Mouse (Mus musculus) stomach, postnatal 0 days (tissue): ENCODE measurements around the gene Dok3. TPM values are rescaled to one million over a fixed set of nuclear protein-coding genes. Genes with fewer than 3 reads are reported as not detected.
A peak's percentile ranks its signal among the peaks of the same experiment; 100 is the strongest.

Experiments
- ATAC-seq: fragments of 200-750 bp; cut with Nextera tagmentation; 2 replicates; pipeline ENCODE4 v1.8.0; 2017; ENCODE audit not compliant: low FRiP score, low TSS enrichment
- DNase-seq: peaks from one replicate; pipeline ENCODE4 v3.0.0-alpha.2; 2016; ENCODE audit warnings: low spot score
- H3K27ac ChIP-seq: fragments of 300-500 bp; sonication (generic); replicated peaks from 2 replicates; pipeline ENCODE4 v1.5.1; 2014; ENCODE audit warnings: mild to moderate bottlenecking, control low read depth
- H3K27me3 ChIP-seq: fragments of 300-500 bp; sonication (generic); 2 replicates; pipeline ENCODE4 v1.6.1; 2014; ENCODE audit warnings: low read length; ENCODE audit not compliant: control insufficient read depth, insufficient read depth
- H3K36me3 ChIP-seq: fragments of 300-500 bp; sonication (generic); 2 replicates; pipeline ENCODE4 v1.6.1; 2014; ENCODE audit warnings: low read length, mixed read lengths; ENCODE audit not compliant: control insufficient read depth, insufficient read depth
- H3K4me1 ChIP-seq: fragments of 300-500 bp; sonication (generic); replicated peaks from 2 replicates; pipeline ENCODE4 v1.6.1; 2014; ENCODE audit warnings: antibody characterized with exemption; ENCODE audit not compliant: control insufficient read depth, insufficient read depth
- H3K4me2 ChIP-seq: fragments of 300-500 bp; sonication (generic); replicated peaks from 2 replicates; pipeline ENCODE4 v1.6.1; 2014; ENCODE audit warnings: low read depth, mild to moderate bottlenecking, control low read depth, moderate library complexity
- H3K4me3 ChIP-seq: fragments of 300-500 bp; sonication (generic); 2 replicates; pipeline ENCODE4 v1.5.1; 2014; ENCODE audit warnings: low read depth, low read length, control low read depth
- H3K9ac ChIP-seq: fragments of 300-500 bp; sonication (generic); 2 replicates; pipeline ENCODE4 v1.6.1; 2014; ENCODE audit warnings: mild to moderate bottlenecking, low read length, control low read depth, mixed read lengths
- H3K9me3 ChIP-seq: fragments of 300-500 bp; sonication (generic); 2 replicates; pipeline ENCODE4 v1.6.1; 2016; ENCODE audit warnings: low read length; ENCODE audit not compliant: control insufficient read depth
- CTCF ChIP-seq: IDR thresholded peaks from 2 replicates; pipeline ENCODE4 v1.5.1; 2016; ENCODE audit warnings: antibody characterized with exemption, low read depth, mild to moderate bottlenecking, moderate library complexity
- EP300 ChIP-seq: optimal IDR thresholded peaks from 2 replicates; pipeline ENCODE3; 2016; ENCODE audit warnings: antibody characterized with exemption
- WGBS: fragments of 180-500 bp; shearing (Covaris S2); extraction: QIAGEN DNeasy Blood & Tissue Kit; methylation state at CpG from one replicate; pipeline ENCODE4 v1.1.7; 2014; 5-methylcytosine and 5-hydroxymethylcytosine counted together
- polyA plus RNA-seq: library from polyadenylated mRNA; unstranded; fragments of >200 nt; fragmentation: Nextera tagmentation; extraction: Ambion mirVana; gene quantifications from 2 replicates; pipeline ENCODE4 v1.2.1, GENCODE M21; 2015

Gene Dok3
- polyA plus RNA-seq, 1 experiment from 2014 or later, result 1.3 TPM

GRCm38 (mm10) chr13:55525733-55526553 lies 3.2 kb downstream of the Dok3 start:
- no peak for TF ChIP-seq CTCF
- TF ChIP-seq EP300, result no peak
- DNase-seq (no peak), ATAC-seq (no peak)
- H3K27me3 ChIP-seq, result no peaks in the 10 kb centered on the region
- no peak overlapping the region for H3K27ac ChIP-seq
- WGBS, result 74% methylated on average over 16 of the region's 16 CpGs
- H3K4me1 ChIP-seq, result no peaks in the 10 kb centered on the region
- H3K4me3 ChIP-seq, result no peak overlapping the region
- H3K36me3 ChIP-seq, result peaks cover 10% of the 10 kb centered on the region; the same call in 1 of the 2 replicates
- no peaks in the 10 kb centered on the region for H3K9me3 ChIP-seq
- H3K4me2 ChIP-seq, result no peak overlapping the region
- no peak overlapping the region for H3K9ac ChIP-seq

DNA sequence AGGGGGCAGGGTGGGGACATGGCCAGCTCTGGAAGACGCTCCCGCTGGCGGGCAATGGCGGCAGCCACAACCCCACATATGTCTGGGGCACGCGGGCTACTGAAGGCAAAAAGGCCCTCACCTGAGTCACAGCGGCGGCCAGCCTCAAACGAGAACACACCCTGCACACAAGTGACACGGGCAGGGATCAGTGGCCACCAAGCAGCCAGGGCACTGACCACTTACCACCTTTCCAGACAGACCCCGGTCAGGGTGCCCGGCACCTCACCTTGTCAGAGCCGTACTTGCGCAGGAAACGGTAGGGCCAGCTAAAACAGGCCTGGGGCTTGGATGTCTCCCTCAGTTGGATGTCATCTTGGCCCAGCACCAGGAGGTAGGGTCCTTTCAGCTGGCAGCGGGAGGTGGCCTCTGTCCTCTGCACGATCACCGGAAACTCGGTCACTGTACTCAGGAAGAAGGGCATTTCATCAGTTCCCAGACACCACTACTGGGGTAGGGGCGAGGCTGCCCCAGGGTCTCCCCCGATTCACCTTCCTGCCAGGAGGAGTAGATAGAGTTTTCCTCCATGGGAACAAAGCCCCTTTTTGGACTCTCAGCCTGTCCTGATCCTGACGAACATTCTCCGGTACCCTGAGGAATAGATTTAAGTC lies 5.0 kb downstream of the Dok3 start:
- no peak for DNase-seq
- Histone ChIP-seq H3K4me2 (no peak overlapping the region), H3K27ac (no peak overlapping the region), H3K27me3 (no peaks in the 10 kb centered on the region), H3K9me3 (no peaks in the 10 kb centered on the region), H3K4me3 (no peak overlapping the region), H3K4me1 (no peaks in the 10 kb centered on the region), H3K36me3 (no peaks in the 10 kb centered on the region), H3K9ac (no peak overlapping the region)
- 90% methylated on average over 23 of the region's 23 CpGs for WGBS
- no peak for TF ChIP-seq CTCF
- no peak for TF ChIP-seq EP300
- 0 out of 2 replicates have a peak, but pooled peaks have one; percentile 7 for ATAC-seq

- H3K9me3 ChIP-seq, result no peaks in the 10 kb centered on the region
- no peak overlapping the region for H3K4me2 ChIP-seq
- no peak overlapping the region for H3K9ac ChIP-seq
- no peak overlapping the region for H3K27ac ChIP-seq
- peak; percentile 19; the same call in 1 of the 2 replicates for ATAC-seq
- TF ChIP-seq CTCF (no peak), EP300 (no peak)
- no peaks in the 10 kb centered on the region for H3K36me3 ChIP-seq
- H3K27me3 ChIP-seq, result no peaks in the 10 kb centered on the region
- WGBS, result 72% methylated on average over 17 of the region's 17 CpGs
- no peak overlapping the region for H3K4me3 ChIP-seq
- DNase-seq, result no peak
- H3K4me1 ChIP-seq, result no peaks in the 10 kb centered on the region
Measured at GRCm38 (mm10) chr13:55523278-55523677, 5.8 kb downstream of the Dok3 start.

GRCm38 (mm10) chr13:55522730-55523129 lies 6.4 kb downstream of the Dok3 start:
- Histone ChIP-seq H3K9me3 (no peaks in the 10 kb centered on the region), H3K27me3 (no peaks in the 10 kb centered on the region), H3K4me2 (no peak overlapping the region), H3K4me3 (no peak overlapping the region), H3K4me1 (no peaks in the 10 kb centered on the region), H3K9ac (no peak overlapping the region), H3K27ac (no peak overlapping the region), H3K36me3 (no peaks in the 10 kb centered on the region)
- DNase-seq, result no peak
- TF ChIP-seq EP300 (no peak), CTCF (no peak)
- no peak for ATAC-seq
- WGBS, result 65% methylated on average over 8 of the region's 8 CpGs

DNA sequence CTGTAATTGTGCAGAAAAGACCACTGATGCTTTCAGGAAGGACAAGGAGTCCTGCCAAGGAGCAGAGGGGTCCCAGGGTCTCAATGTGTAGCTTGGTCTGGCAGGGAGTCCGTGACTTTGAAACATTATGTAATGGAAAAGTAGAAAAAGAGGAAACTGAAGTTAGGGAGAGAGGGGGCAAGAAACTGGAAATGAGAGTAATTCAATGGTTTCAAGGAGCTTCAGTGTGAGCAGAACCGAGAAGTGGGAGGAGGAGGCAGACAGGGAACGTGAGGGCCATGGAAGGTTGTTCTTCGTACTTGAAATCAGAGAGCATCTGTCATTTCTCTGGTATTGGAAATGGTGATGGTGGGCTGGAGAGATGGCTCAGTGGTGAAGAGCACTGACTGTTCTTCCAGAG lies 9.5 kb downstream of the Dok3 start:
- Histone ChIP-seq H3K36me3 (no peaks in the 10 kb centered on the region), H3K9me3 (no peaks in the 10 kb centered on the region), H3K9ac (no peak overlapping the region), H3K4me1 (no peaks in the 10 kb centered on the region), H3K27ac (no peak overlapping the region), H3K4me2 (no peak overlapping the region), H3K27me3 (no peaks in the 10 kb centered on the region), H3K4me3 (no peak overlapping the region)
- DNase-seq (no peak), ATAC-seq (no peak)
- 74% methylated on average over 4 of the region's 4 CpGs for WGBS
- TF ChIP-seq EP300 (no peak), CTCF (no peak)

DNA sequence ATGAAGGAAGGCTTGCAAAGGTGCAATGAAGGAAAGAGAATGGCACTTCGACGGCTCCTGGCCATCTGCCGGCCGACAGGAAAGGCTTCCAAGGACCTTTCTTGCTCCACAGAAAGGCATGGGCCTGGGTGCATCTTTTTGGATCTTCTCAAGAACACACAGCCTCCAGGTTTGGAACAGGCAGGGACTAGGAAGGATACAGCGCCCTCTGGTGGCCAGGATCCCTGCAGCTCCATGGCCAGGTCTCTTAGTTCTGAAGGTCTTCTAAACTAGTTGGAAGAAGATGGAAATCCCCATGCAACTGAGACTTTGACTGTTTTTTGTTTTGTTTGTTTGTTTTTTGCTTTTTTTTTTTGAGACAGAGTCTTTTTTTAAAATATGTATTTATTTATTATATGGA lies 12.1 kb downstream of the Dok3 start:
- Histone ChIP-seq H3K27me3 (no peaks in the 10 kb centered on the region), H3K4me3 (no peak overlapping the region), H3K9ac (no peak overlapping the region), H3K4me1 (0 out of 2 replicates have a peak, but pooled peaks cover 3% of the 10 kb centered on the region), H3K4me2 (no peak overlapping the region), H3K27ac (no peak overlapping the region), H3K9me3 (no peaks in the 10 kb centered on the region), H3K36me3 (no peaks in the 10 kb centered on the region)
- 5% methylated on average over 5 of the region's 5 CpGs for WGBS
- no peak for ATAC-seq
- TF ChIP-seq EP300 (no peak), CTCF (peak; percentile 94)
- DNase-seq, result peak; percentile 88
